In genomic region chr9:104038266-104038665, GRCm38 (mm10) we compare ENCODE assay signal across 29 mouse cellular contexts. TPM values are rescaled to one million over a fixed set of nuclear protein-coding genes. Genes with fewer than 3 reads are reported as not detected.
A peak's percentile ranks its signal among the peaks of the same experiment; 100 is the strongest.
DNase-seq lines count a peak whose midpoint lies in the region; ATAC-seq and TF ChIP-seq lines count a peak whose summit lies in the region.
"Had no signal": no experiment of that assay in that cellular context is flagged by ENCODE, and none has a peak within 500 bp of the region (broad histone marks: within the 10 kb centered on the region; RNA-seq: fewer than 3 reads in every experiment).

No protein-coding gene starts in this region.

- H3K36me3 ChIP-seq in heart, embryonic 10.5 days, result peaks cover 23% of the 10 kb centered on the region
- H3K36me3 ChIP-seq in heart, embryonic 11.5 days (ENCODE audit: control insufficient read depth, insufficient read depth, low read length), result peaks cover 4% of the 10 kb centered on the region; the same call in 1 of the 2 replicates
- H3K36me3 ChIP-seq in heart, embryonic 15.5 days, result peaks cover 15% of the 10 kb centered on the region; the same call in 1 of the 2 replicates
- peaks cover 14% of the 10 kb centered on the region for H3K36me3 ChIP-seq in heart, postnatal 0 days (replicated peaks; ENCODE audit: control insufficient read depth, insufficient read depth, low read length)
- H3K36me3 ChIP-seq: forebrain, embryonic 15.5 days; G1E had no signal

- H3K9me3 ChIP-seq in heart, embryonic 10.5 days, result no peaks in the 10 kb centered on the region
- no peaks in the 10 kb centered on the region for H3K9me3 ChIP-seq in heart, embryonic 11.5 days (replicated peaks; ENCODE audit: control insufficient read depth, low read length)
- no peaks in the 10 kb centered on the region for H3K9me3 ChIP-seq in heart, embryonic 15.5 days (replicated peaks)
- no peaks in the 10 kb centered on the region for H3K9me3 ChIP-seq in heart, postnatal 0 days (replicated peaks; ENCODE audit: control insufficient read depth, low read length)
- H3K9me3 ChIP-seq: embryonic facial prominence, embryonic 10.5 days; embryonic facial prominence, embryonic 12.5 days; forebrain, embryonic 13.5 days; forebrain, embryonic 15.5 days; G1E had no signal

- no peak overlapping the region for H3K9ac ChIP-seq in heart, embryonic 11.5 days (ENCODE audit: low read depth, low read length)
- H3K9ac ChIP-seq in heart, embryonic 15.5 days, result no peak overlapping the region
- no peak overlapping the region for H3K9ac ChIP-seq in heart, postnatal 0 days (replicated peaks; ENCODE audit: low read depth, low read length)
- H3K9ac ChIP-seq: embryonic facial prominence, embryonic 12.5 days; forebrain, embryonic 13.5 days; forebrain, embryonic 15.5 days; forebrain, postnatal 0 days had no signal

- intact Hi-C loops in heart, postnatal 14 days (cut with DNase I), result no loop called here
- intact Hi-C loops in heart, postnatal 25 days (cut with DNase I), result no loop called here
- intact Hi-C loops in gastrocnemius, postnatal 36 days (cut with DNase I), result no loop called here

- H3K27ac ChIP-seq in heart, embryonic 10.5 days, result no peak overlapping the region
- no peak overlapping the region for H3K27ac ChIP-seq in heart, embryonic 11.5 days (ENCODE audit: low read depth, low read length)
- peak overlapping the region; percentile 10; the same call in 1 of the 2 replicates for H3K27ac ChIP-seq in heart, embryonic 15.5 days
- peak overlapping the region; percentile 24 for H3K27ac ChIP-seq in heart, postnatal 0 days (ENCODE audit: low read depth)
- H3K27ac ChIP-seq: embryonic facial prominence, embryonic 10.5 days; embryonic facial prominence, embryonic 12.5 days; forebrain, embryonic 13.5 days; forebrain, embryonic 15.5 days had no signal

- 0 out of 2 replicates have a peak, but pooled peaks cover 6% of the 10 kb centered on the region for H3K4me1 ChIP-seq in heart, embryonic 10.5 days
- H3K4me1 ChIP-seq in heart, embryonic 11.5 days (ENCODE audit: control insufficient read depth, insufficient read depth, low read length), result peaks cover 6% of the 10 kb centered on the region; the same call in 1 of the 2 replicates
- H3K4me1 ChIP-seq in heart, embryonic 15.5 days (replicated peaks), result 0 out of 2 replicates have a peak, but pooled peaks cover 3% of the 10 kb centered on the region
- H3K4me1 ChIP-seq in heart, postnatal 0 days (ENCODE audit: control insufficient read depth, insufficient read depth), result no peaks in the 10 kb centered on the region
- H3K4me1 ChIP-seq: embryonic facial prominence, embryonic 12.5 days; forebrain, embryonic 13.5 days; forebrain, embryonic 15.5 days had no signal

- peak; percentile 33 for DNase-seq in heart, embryonic 10.5 days (ENCODE audit: low spot score)
- no peak for DNase-seq in heart, postnatal 14 days
- DNase-seq in heart, postnatal 0 days (ENCODE audit: low spot score), result peak; percentile 11
- no peak for DNase-seq in heart, postnatal 25 days (ENCODE audit: low spot score)
- peak; percentile 50 for DNase-seq in ZHBTc4 (ENCODE audit: low read depth, low spot score)
- DNase-seq in gastrocnemius, postnatal 36 days, result no peak
- DNase-seq: adrenal gland, adult 8-10 months; adrenal gland, postnatal 14 days; adrenal gland, postnatal 36 days; cerebellum, adult 11-12 months; cerebellum, adult 2 months; cerebellum, adult 9-10 months; cerebellum, postnatal 10 days; cerebellum, postnatal 25 days; forebrain, postnatal 0 days had no signal

- TF ChIP-seq EP300 in heart, postnatal 0 days (IDR thresholded peaks at IDR 0.05; ENCODE audit: low read depth), result no peak

- no peak overlapping the region for H3K4me3 ChIP-seq in heart, embryonic 10.5 days
- no peak overlapping the region for H3K4me3 ChIP-seq in heart, embryonic 11.5 days (ENCODE audit: low read depth, low read length)
- no peak overlapping the region for H3K4me3 ChIP-seq in heart, embryonic 15.5 days
- H3K4me3 ChIP-seq in heart, postnatal 0 days (ENCODE audit: low read depth, low read length), result no peak overlapping the region
- H3K4me3 ChIP-seq: embryonic facial prominence, embryonic 10.5 days; embryonic facial prominence, embryonic 12.5 days; forebrain, embryonic 13.5 days; forebrain, embryonic 15.5 days had no signal

- ATAC-seq in heart, embryonic 11.5 days (replicated peaks; ENCODE audit: insufficient number of reproducible peaks, low FRiP score, low TSS enrichment), result no peak
- ATAC-seq in heart, embryonic 15.5 days (replicated peaks; ENCODE audit: insufficient number of reproducible peaks, insufficient read depth, low FRiP score, low read depth), result no peak
- no peak; the same call in 1 of the 2 replicates for ATAC-seq in heart, postnatal 0 days (ENCODE audit: insufficient read depth, low read depth)
- ATAC-seq: activated CD4-positive, CD25-positive, alpha-beta regulatory T cell, adult 4 months; forebrain, embryonic 13.5 days; forebrain, embryonic 15.5 days; forebrain, postnatal 0 days; Patski had no signal

- H3K4me2 ChIP-seq in heart, embryonic 11.5 days, result no peak overlapping the region
- H3K4me2 ChIP-seq in heart, embryonic 15.5 days, result no peak overlapping the region
- no peak overlapping the region for H3K4me2 ChIP-seq in heart, postnatal 0 days (ENCODE audit: low read depth, low read length)
- H3K4me2 ChIP-seq: embryonic facial prominence, embryonic 12.5 days; forebrain, embryonic 13.5 days; forebrain, embryonic 15.5 days had no signal

- TF ChIP-seq CTCF in heart, postnatal 0 days (IDR thresholded peaks at IDR 0.05; ENCODE audit: low read depth), result no peak

- H3K27me3 ChIP-seq in heart, embryonic 10.5 days (ENCODE audit: insufficient read depth, poor library complexity, severe bottlenecking), result no peaks in the 10 kb centered on the region
- no peaks in the 10 kb centered on the region for H3K27me3 ChIP-seq in heart, embryonic 11.5 days (ENCODE audit: control insufficient read depth, insufficient read depth, low read length)
- no peaks in the 10 kb centered on the region for H3K27me3 ChIP-seq in heart, embryonic 15.5 days
- no peaks in the 10 kb centered on the region for H3K27me3 ChIP-seq in heart, postnatal 0 days (ENCODE audit: control insufficient read depth, insufficient read depth, low read length)
- H3K27me3 ChIP-seq: embryonic facial prominence, embryonic 12.5 days; forebrain, embryonic 13.5 days; forebrain, embryonic 15.5 days; Patski had no signal

- WGBS in heart, embryonic 10.5 days, result 85% methylated on average over 13 of the region's 13 CpGs
- 77% methylated on average over 13 of the region's 13 CpGs for WGBS in heart, embryonic 11.5 days (ENCODE audit: insufficient replicate concordance)
- 74% methylated on average over 13 of the region's 13 CpGs for WGBS in heart, embryonic 15.5 days
- WGBS in heart, postnatal 0 days, result 67% methylated on average over 13 of the region's 13 CpGs

RNA-seq across cellular contexts. Expression of gene Gm28305, which starts 2.2 kb away (rescaled TPM):
- not detected in 2 replicates for polyA plus RNA-seq in heart, embryonic 10.5 days (2016; fragmentation: Nextera tagmentation; extraction: Ambion mirVana)
- not detected in 2 replicates for polyA plus RNA-seq in heart, embryonic 11.5 days (2014; fragmentation: Nextera tagmentation; extraction: Ambion mirVana)
- not detected in 2 replicates for polyA plus RNA-seq in heart, embryonic 15.5 days (2015; fragmentation: Nextera tagmentation; extraction: Ambion mirVana)
- total RNA-seq in heart, postnatal 14 days (2021), result not detected
- total RNA-seq in heart, postnatal 0 days (2014; rRNA removed; ENCODE audit: low replicate concordance), result not detected in 2 replicates
- polyA plus RNA-seq in heart, postnatal 0 days (2015; fragmentation: Nextera tagmentation; extraction: Ambion mirVana), result not detected in 2 replicates
- total RNA-seq in heart, postnatal 25 days (2021), result not detected
- not detected for total RNA-seq in gastrocnemius, postnatal 36 days (2021)
- total RNA-seq: adrenal gland, adult 18-20 months; adrenal gland, adult 8-10 months; adrenal gland, postnatal 14 days; adrenal gland, postnatal 36 days; forebrain, postnatal 0 days; G1E had no signal
- polyA plus RNA-seq: activated CD4-positive, CD25-positive, alpha-beta regulatory T cell, adult 4 months; C2C12; cerebellum, adult 2 months; cortical plate, adult 2 months; embryonic facial prominence, embryonic 10.5 days; embryonic facial prominence, embryonic 12.5 days; embryonic facial prominence, embryonic 14.5 days; forebrain, embryonic 11.5 days; forebrain, embryonic 13.5 days; forebrain, embryonic 15.5 days; forebrain, postnatal 0 days; G1E; Patski had no signal

RNA-seq across cellular contexts. Expression of gene Uba5, which starts 24.7 kb away (rescaled TPM):
- polyA plus RNA-seq in heart, embryonic 10.5 days (2016; fragmentation: Nextera tagmentation; extraction: Ambion mirVana), result 39.2 and 49.6 TPM in 2 replicates
- 42.5 and 49.4 TPM in 2 replicates for polyA plus RNA-seq in heart, embryonic 11.5 days (2014; fragmentation: Nextera tagmentation; extraction: Ambion mirVana)
- 31.3 and 36.6 TPM in 2 replicates for polyA plus RNA-seq in heart, embryonic 15.5 days (2015; fragmentation: Nextera tagmentation; extraction: Ambion mirVana)
- 10 to 100 TPM; 18.4 to 20.3 TPM for total RNA-seq in heart, postnatal 14 days (2021)
- total RNA-seq in heart, postnatal 0 days (2014; rRNA removed; ENCODE audit: low replicate concordance), result 25.3 and 32.0 TPM in 2 replicates
- polyA plus RNA-seq in heart, postnatal 0 days (2015; fragmentation: Nextera tagmentation; extraction: Ambion mirVana), result 27.7 and 28.3 TPM in 2 replicates
- total RNA-seq in heart, postnatal 25 days (2021), result 10 to 100 TPM; 15.9 to 16.1 TPM
- 10 to 100 TPM; 10.2 to 10.8 TPM for total RNA-seq in gastrocnemius, postnatal 36 days (2021)

RNA-seq across cellular contexts. Expression of gene Acad11, which starts 24.9 kb away (rescaled TPM):
- 9.1 and 10.1 TPM in 2 replicates for polyA plus RNA-seq in heart, embryonic 10.5 days (2016; fragmentation: Nextera tagmentation; extraction: Ambion mirVana)
- polyA plus RNA-seq in heart, embryonic 11.5 days (2014; fragmentation: Nextera tagmentation; extraction: Ambion mirVana), result 8.6 and 13.7 TPM in 2 replicates
- polyA plus RNA-seq in heart, embryonic 15.5 days (2015; fragmentation: Nextera tagmentation; extraction: Ambion mirVana), result 10.3 and 11.9 TPM in 2 replicates
- 10 to 100 TPM; 56.5 to 58.4 TPM for total RNA-seq in heart, postnatal 14 days (2021)
- 36.7 and 58.5 TPM in 2 replicates for total RNA-seq in heart, postnatal 0 days (2014; rRNA removed; ENCODE audit: low replicate concordance)
- 17.4 and 18.6 TPM in 2 replicates for polyA plus RNA-seq in heart, postnatal 0 days (2015; fragmentation: Nextera tagmentation; extraction: Ambion mirVana)
- total RNA-seq in heart, postnatal 25 days (2021), result 10 to 100 TPM; 77.8 to 88.2 TPM
- total RNA-seq in gastrocnemius, postnatal 36 days (2021), result 10 to 100 TPM; 36.5 to 40.6 TPM

RNA-seq across cellular contexts. Expression of gene Nphp3, which starts 35.9 kb away (rescaled TPM):
- polyA plus RNA-seq in heart, embryonic 10.5 days (2016; fragmentation: Nextera tagmentation; extraction: Ambion mirVana), result 4.7 and 5.4 TPM in 2 replicates
- 4.1 and 5.0 TPM in 2 replicates for polyA plus RNA-seq in heart, embryonic 11.5 days (2014; fragmentation: Nextera tagmentation; extraction: Ambion mirVana)
- polyA plus RNA-seq in heart, embryonic 15.5 days (2015; fragmentation: Nextera tagmentation; extraction: Ambion mirVana), result 2.9 and 4.2 TPM in 2 replicates
- total RNA-seq in heart, postnatal 14 days (2021), result 1 to 10 TPM; 2.5 to 4.1 TPM
- 7.7 and 9.8 TPM in 2 replicates for total RNA-seq in heart, postnatal 0 days (2014; rRNA removed; ENCODE audit: low replicate concordance)
- 1.7 and 2.0 TPM in 2 replicates for polyA plus RNA-seq in heart, postnatal 0 days (2015; fragmentation: Nextera tagmentation; extraction: Ambion mirVana)
- 1 to 10 TPM; 2.1 to 3.5 TPM for total RNA-seq in heart, postnatal 25 days (2021)
- total RNA-seq in gastrocnemius, postnatal 36 days (2021), result 1 to 10 TPM in 1 of 2 experiments, under 1 TPM in 1; 0.67 to 1.1 TPM
- polyA plus RNA-seq: G1E had no signal

Comparison
In these comparisons a context has a peak if more than half of its experiments do, and no peak if none do; other contexts are left out.
1. DNase-seq: peak in heart, embryonic 10.5 days (single experiment), heart, postnatal 0 days (single experiment) and ZHBTc4 (single experiment); none in heart, postnatal 14 days (0 of 2), heart, postnatal 25 days (single experiment) and gastrocnemius, postnatal 36 days (0 of 2).
2. H3K27ac ChIP-seq: peak in heart, embryonic 15.5 days (single experiment) and heart, postnatal 0 days (single experiment); none in heart, embryonic 10.5 days (single experiment) and heart, embryonic 11.5 days (single experiment).